Mouse (Mus musculus) neural tube, embryonic 13.5 days (tissue): ENCODE data around the gene Ddah2. TPM values are rescaled to one million over a fixed set of nuclear protein-coding genes. Genes with fewer than 3 reads are reported as not detected.

Experiments used
- ATAC-seq: fragments of 200-750 bp; cut with Nextera tagmentation; 2 replicates; pipeline ENCODE4 v1.8.0; 2017; ENCODE audit warnings: low read depth, mild to moderate bottlenecking, moderate TSS enrichment, moderate library complexity
- H3K27ac ChIP-seq: fragments of 300-500 bp; sonication (generic); replicated peaks from 2 replicates; pipeline ENCODE4 v1.5.1; 2015; ENCODE audit warnings: moderate library complexity, mild to moderate bottlenecking, inconsistent platforms
- H3K27me3 ChIP-seq: fragments of 300-500 bp; sonication (generic); 2 replicates; pipeline ENCODE4 v1.6.1; 2015; ENCODE audit warnings: mild to moderate bottlenecking, inconsistent platforms
- H3K36me3 ChIP-seq: fragments of 300-500 bp; sonication (generic); 2 replicates; pipeline ENCODE4 v1.6.1; 2015; ENCODE audit warnings: mild to moderate bottlenecking, inconsistent platforms
- H3K4me1 ChIP-seq: fragments of 300-500 bp; sonication (generic); replicated peaks from 2 replicates; pipeline ENCODE4 v1.6.1; 2015; ENCODE audit warnings: inconsistent platforms
- H3K4me2 ChIP-seq: fragments of 300-500 bp; sonication (generic); 2 replicates; pipeline ENCODE4 v1.6.1; 2015; ENCODE audit warnings: inconsistent platforms, mild to moderate bottlenecking, moderate library complexity
- H3K4me3 ChIP-seq: fragments of 300-500 bp; sonication (generic); 2 replicates; pipeline ENCODE4 v1.5.1; 2015; ENCODE audit warnings: mild to moderate bottlenecking, inconsistent platforms
- H3K9ac ChIP-seq: fragments of 300-500 bp; sonication (generic); 2 replicates; pipeline ENCODE4 v1.6.1; 2015; ENCODE audit warnings: moderate library complexity, mild to moderate bottlenecking, inconsistent platforms
- H3K9me3 ChIP-seq: fragments of 300-500 bp; sonication (generic); 2 replicates; pipeline ENCODE4 v1.6.1; 2016; ENCODE audit warnings: inconsistent platforms
- WGBS: fragments of 180-500 bp; shearing (Covaris S2); methylation state at CpG from one replicate; pipeline ENCODE4 v1.1.7; 2015; 5-methylcytosine and 5-hydroxymethylcytosine counted together
- polyA plus RNA-seq: library from polyadenylated mRNA; unstranded; fragments of >200 nt; fragmentation: Nextera tagmentation; extraction: Ambion mirVana; gene quantifications from 2 replicates; pipeline ENCODE4 v1.2.1, GENCODE M21; 2015

Ddah2 gene
- polyA plus RNA-seq, 1 experiment from 2014 or later = 431 TPM

DNA sequence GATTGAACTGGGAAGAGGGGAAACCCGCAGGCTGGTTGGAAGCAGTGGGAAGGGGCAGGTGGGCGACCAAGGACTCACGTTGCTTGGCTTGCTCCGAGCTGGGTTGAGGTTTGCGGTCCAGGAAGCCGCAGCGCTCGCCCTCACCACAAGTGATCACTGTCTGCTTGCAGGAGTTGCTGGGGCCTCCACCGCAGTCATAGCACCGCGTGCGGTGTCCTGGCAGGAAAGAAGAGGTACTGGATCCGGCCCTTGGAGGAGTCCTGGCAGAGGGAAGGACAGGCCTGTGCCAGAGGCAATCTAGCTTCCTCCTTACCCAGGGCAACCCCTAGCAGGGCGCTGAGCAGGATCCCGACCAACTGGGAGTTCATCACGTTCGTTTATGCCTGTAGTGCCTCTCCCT lies 15.3 kb downstream of the Ddah2 start:
- Histone ChIP-seq H3K4me1 (peaks cover 22% of the 10 kb centered on the region), H3K4me3 (no peak overlapping the region), H3K27ac (no peak overlapping the region), H3K9me3 (no peaks in the 10 kb centered on the region), H3K27me3 (no peaks in the 10 kb centered on the region), H3K9ac (no peak overlapping the region), H3K36me3 (no peaks in the 10 kb centered on the region), H3K4me2 (no peak overlapping the region)
- 42% methylated on average over 17 of the region's 17 CpGs for WGBS
- no peak for ATAC-seq

DNA sequence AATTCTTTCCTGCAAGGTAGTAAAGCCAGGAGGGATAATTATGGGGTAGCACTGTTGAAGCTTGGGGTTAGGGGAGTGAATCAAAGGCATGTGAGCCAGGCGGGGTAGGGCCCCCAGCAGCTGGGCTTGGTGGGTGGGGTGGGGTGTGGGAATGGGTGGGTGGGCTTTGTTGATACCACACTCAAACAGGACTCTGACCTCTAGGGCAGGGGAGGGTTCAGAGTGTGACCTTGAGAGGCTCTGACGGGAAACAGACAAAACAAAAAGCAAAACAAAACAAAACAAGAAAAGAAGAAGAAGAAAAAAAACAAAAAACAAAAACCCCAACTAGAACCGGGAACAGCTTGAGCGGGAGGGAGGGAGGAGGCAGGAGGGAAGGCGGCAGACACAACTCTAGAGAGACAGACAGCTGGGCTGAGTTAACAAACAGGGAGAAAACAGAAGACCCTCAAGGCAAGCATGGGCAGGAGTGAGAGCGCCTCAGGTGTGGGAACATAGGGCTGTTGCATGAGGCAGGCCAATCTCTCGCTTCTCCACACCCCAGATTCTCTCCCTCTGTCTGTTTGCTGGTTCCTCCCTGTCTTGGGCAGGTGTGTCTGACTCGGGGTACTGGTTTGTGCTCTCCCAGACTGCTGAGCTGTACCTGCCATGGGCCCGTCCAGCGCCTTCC lies 17.8 kb downstream of the Ddah2 start, which contains the start of gene Ly6g6e:
Gene Ly6g6e, plus strand, starts transcription at position 396 of the 670 bp plus-strand sequence.
- H3K4me2 ChIP-seq = peak within 1 kb of the TSS; percentile 47
- no peaks in the 10 kb centered on the region for H3K27me3 ChIP-seq
- peaks cover 18% of the 10 kb centered on the region for H3K4me1 ChIP-seq
- peak within 1 kb of the TSS; percentile 59 for H3K9ac ChIP-seq
- no peaks in the 10 kb centered on the region for H3K36me3 ChIP-seq
- WGBS = 26% methylated on average over 10 of the region's 10 CpGs
- H3K4me3 ChIP-seq = peak within 1 kb of the TSS; percentile 15
- H3K27ac ChIP-seq = no peak within 1 kb of the TSS
- no peaks in the 10 kb centered on the region for H3K9me3 ChIP-seq
- ATAC-seq = no peak

GRCm38 (mm10) chr17:35077285-35077684 lies 18.4 kb downstream of the Ddah2 start:
- H3K9me3 ChIP-seq = no peaks in the 10 kb centered on the region
- H3K27me3 ChIP-seq = no peaks in the 10 kb centered on the region
- peak overlapping the region; percentile 47 for H3K4me2 ChIP-seq
- peaks cover 18% of the 10 kb centered on the region for H3K4me1 ChIP-seq
- ATAC-seq = no peak
- H3K9ac ChIP-seq = peak overlapping the region; percentile 59
- 22% methylated on average over 2 of the region's 2 CpGs for WGBS
- H3K36me3 ChIP-seq = no peaks in the 10 kb centered on the region
- H3K4me3 ChIP-seq = peak overlapping the region; percentile 15
- H3K27ac ChIP-seq = no peak overlapping the region

GRCm38 (mm10) chr17:35077786-35078233 lies 19.0 kb downstream of the Ddah2 start, which contains the start of gene Ly6g6d:
Gene Ly6g6d (minus strand): TSS chr17:35078065.
- Histone ChIP-seq H3K36me3 (no peaks in the 10 kb centered on the region), H3K4me3 (peak within 1 kb of the TSS; percentile 15), H3K9me3 (no peaks in the 10 kb centered on the region), H3K27me3 (no peaks in the 10 kb centered on the region), H3K4me2 (peak within 1 kb of the TSS; percentile 47), H3K9ac (peak within 1 kb of the TSS; percentile 59), H3K4me1 (peaks cover 18% of the 10 kb centered on the region), H3K27ac (no peak within 1 kb of the TSS)
- whole genome bisulfite sequencing = 11% methylated on average over 14 of the region's 14 CpGs
- ATAC-seq = peak; percentile 62

DNA sequence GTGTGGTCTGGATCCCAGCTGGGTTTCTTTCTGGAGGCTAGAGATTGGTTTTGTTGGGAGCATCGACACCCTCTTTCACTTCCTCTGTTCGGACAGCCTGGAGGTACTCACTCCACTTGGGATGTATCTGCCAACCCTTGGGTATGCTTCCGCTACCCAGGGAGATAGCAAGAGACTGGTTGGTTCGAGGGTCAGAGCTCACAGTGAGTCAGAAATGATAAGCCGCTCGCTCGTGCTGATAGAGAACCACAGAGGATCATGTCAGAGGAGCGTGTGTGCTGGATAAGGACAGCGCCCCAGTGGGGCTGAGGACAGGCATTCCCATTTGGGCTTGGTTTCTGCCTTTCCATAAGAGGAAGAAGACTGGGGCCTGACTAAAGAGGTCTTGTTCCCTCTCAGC lies 20.9 kb downstream of the Ddah2 start:
- Histone ChIP-seq H3K27me3 (no peaks in the 10 kb centered on the region), H3K4me3 (no peak overlapping the region), H3K36me3 (no peaks in the 10 kb centered on the region), H3K4me2 (no peak overlapping the region), H3K27ac (no peak overlapping the region), H3K4me1 (peaks cover 18% of the 10 kb centered on the region), H3K9me3 (no peaks in the 10 kb centered on the region), H3K9ac (0 out of 2 replicates have a peak overlapping the region, but pooled peaks have one; percentile 45)
- 75% methylated on average over 9 of the region's 9 CpGs for WGBS
- ATAC-seq = no peak

GRCm38 (mm10) chr17:35080248-35080647 lies 21.4 kb downstream of the Ddah2 start:
- no peaks in the 10 kb centered on the region for H3K36me3 ChIP-seq
- 64% methylated on average over 6 of the region's 6 CpGs for WGBS
- H3K27me3 ChIP-seq = no peaks in the 10 kb centered on the region
- H3K4me3 ChIP-seq = no peak overlapping the region
- H3K9ac ChIP-seq = 0 out of 2 replicates have a peak overlapping the region, but pooled peaks have one; percentile 45
- no peak for ATAC-seq
- H3K4me1 ChIP-seq = peaks cover 18% of the 10 kb centered on the region
- H3K9me3 ChIP-seq = no peaks in the 10 kb centered on the region
- H3K4me2 ChIP-seq = no peak overlapping the region
- no peak overlapping the region for H3K27ac ChIP-seq

DNA sequence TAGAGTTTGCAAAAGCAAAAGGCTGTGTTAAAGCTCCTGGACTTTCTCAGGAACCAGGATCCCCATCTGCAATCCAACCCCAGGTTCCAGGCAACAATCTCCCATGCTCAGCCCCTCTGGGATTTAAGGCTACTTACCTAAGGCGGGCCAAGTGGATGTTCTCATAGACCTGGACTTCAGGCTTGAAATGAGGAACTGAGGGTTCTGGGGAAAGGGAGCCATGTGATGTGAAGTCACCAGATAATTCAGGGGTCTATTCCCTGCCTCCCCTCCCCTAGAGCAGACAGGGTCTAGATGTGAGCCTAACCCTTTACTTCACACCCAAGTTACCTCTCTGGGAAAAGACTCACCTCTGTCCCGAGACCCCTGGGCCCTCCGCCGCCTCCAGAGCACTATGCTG lies 21.9 kb downstream of the Ddah2 start:
- no peaks in the 10 kb centered on the region for H3K36me3 ChIP-seq
- H3K9ac ChIP-seq = 0 out of 2 replicates have a peak overlapping the region, but pooled peaks have one; percentile 8
- H3K4me1 ChIP-seq = peaks cover 18% of the 10 kb centered on the region
- H3K4me2 ChIP-seq = no peak overlapping the region
- no peak overlapping the region for H3K4me3 ChIP-seq
- no peaks in the 10 kb centered on the region for H3K9me3 ChIP-seq
- 82% methylated on average over 4 of the region's 4 CpGs for WGBS
- H3K27ac ChIP-seq = no peak overlapping the region
- H3K27me3 ChIP-seq = no peaks in the 10 kb centered on the region
- no peak for ATAC-seq

- no peak for ATAC-seq
- H3K27me3 ChIP-seq = no peaks in the 10 kb centered on the region
- no peaks in the 10 kb centered on the region for H3K9me3 ChIP-seq
- H3K9ac ChIP-seq = no peak overlapping the region
- peaks cover 4% of the 10 kb centered on the region; the same call in 1 of the 2 replicates for H3K4me1 ChIP-seq
- no peaks in the 10 kb centered on the region for H3K36me3 ChIP-seq
- no peak overlapping the region for H3K4me3 ChIP-seq
- no peak overlapping the region for H3K4me2 ChIP-seq
- no peak overlapping the region for H3K27ac ChIP-seq
- WGBS = 82% methylated on average over 16 of the region's 16 CpGs
Observed at GRCm38 (mm10) chr17:35082841-35083576, 24.2 kb downstream of the Ddah2 start.

GRCm38 (mm10) chr17:35083929-35084497 lies 25.2 kb downstream of the Ddah2 start:
- no peak overlapping the region for H3K4me2 ChIP-seq
- no peaks in the 10 kb centered on the region for H3K9me3 ChIP-seq
- H3K4me3 ChIP-seq = no peak overlapping the region
- ATAC-seq = no peak
- no peaks in the 10 kb centered on the region for H3K36me3 ChIP-seq
- no peak overlapping the region for H3K27ac ChIP-seq
- no peaks in the 10 kb centered on the region for H3K27me3 ChIP-seq
- H3K4me1 ChIP-seq = no peaks in the 10 kb centered on the region
- no peak overlapping the region for H3K9ac ChIP-seq
- 87% methylated on average over 3 of the region's 3 CpGs for whole genome bisulfite sequencing

- Histone ChIP-seq H3K9me3 (no peaks in the 10 kb centered on the region), H3K27me3 (no peaks in the 10 kb centered on the region), H3K4me1 (peaks cover 7% of the 10 kb centered on the region), H3K4me3 (no peak within 1 kb of the TSS), H3K9ac (no peak within 1 kb of the TSS), H3K27ac (no peak within 1 kb of the TSS), H3K4me2 (no peak within 1 kb of the TSS), H3K36me3 (no peaks in the 10 kb centered on the region)
- 88% methylated on average over 7 of the region's 7 CpGs for WGBS
- no peak for ATAC-seq
Observed at GRCm38 (mm10) chr17:35085208-35085865, 26.5 kb downstream of the Ddah2 start, which contains the start of gene Ly6g6f. Gene Ly6g6f (minus strand): TSS chr17:35085610.

- no peaks in the 10 kb centered on the region for H3K27me3 ChIP-seq
- ATAC-seq = no peak
- H3K4me1 ChIP-seq = peaks cover 18% of the 10 kb centered on the region
- no peak overlapping the region for H3K4me2 ChIP-seq
- H3K4me3 ChIP-seq = no peak overlapping the region
- H3K27ac ChIP-seq = no peak overlapping the region
- H3K36me3 ChIP-seq = peaks cover 17% of the 10 kb centered on the region
- 49% methylated on average over 2 of the region's 2 CpGs for WGBS
- no peak overlapping the region for H3K9ac ChIP-seq
- H3K9me3 ChIP-seq = no peaks in the 10 kb centered on the region
Observed at GRCm38 (mm10) chr17:35088151-35088550, 29.3 kb downstream of the Ddah2 start.
